Mouse (Mus musculus) heart, adult 2 months (tissue): ENCODE data around the gene Osbpl5.

Experiments used
- CTCF ChIP-seq: fragments of 200-600 bp; IDR thresholded peaks from 2 replicates; pipeline ENCODE4 v1.8.1; 2022; ENCODE audit warnings: antibody characterized with exemption, mild to moderate bottlenecking, moderate library complexity
- EP300 ChIP-seq: fragments of 200-500 bp; IDR thresholded peaks from 2 replicates; pipeline ENCODE4 v1.6.1; 2011; ENCODE audit warnings: low read depth, low read length, control low read depth; ENCODE audit not compliant: insufficient read depth
- POLR2A ChIP-seq: fragments of 200-500 bp; IDR thresholded peaks from 2 replicates; pipeline ENCODE4 v1.6.1; 2011; ENCODE audit warnings: mild to moderate bottlenecking, low read depth, low read length, control low read depth; ENCODE audit not compliant: insufficient read depth

DNA sequence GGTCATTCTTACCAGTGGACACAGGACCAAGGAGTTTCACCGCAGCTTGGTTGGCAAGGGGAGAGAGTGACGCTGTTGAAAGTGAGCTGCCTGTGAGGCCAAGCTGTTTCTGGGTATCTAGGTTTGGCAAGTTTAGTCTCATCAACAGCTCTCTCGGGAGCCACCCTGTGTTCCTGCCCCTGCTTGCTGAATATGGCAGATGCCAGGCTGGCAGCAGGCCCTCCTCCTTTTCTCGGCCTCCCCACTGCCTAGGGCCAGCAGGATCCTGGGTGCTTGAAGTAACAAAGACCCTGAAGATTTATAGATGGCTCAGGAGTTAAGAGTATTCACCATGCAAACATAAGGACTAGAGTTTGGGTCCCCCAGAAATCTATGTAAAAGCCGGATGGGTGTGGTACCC lies 34.1 kb downstream of the Osbpl5 start:
- TF ChIP-seq CTCF (no peak), POLR2A (no peak), EP300 (no peak)
